Mouse (Mus musculus) liver, adult 2 months (tissue): ENCODE measurements around the gene Slc25a42. TPM values are rescaled to one million over a fixed set of nuclear protein-coding genes. Genes with fewer than 3 reads are reported as not detected.
A peak's percentile ranks its signal among the peaks of the same experiment; 100 is the strongest.

ENCODE experiments used
- DNase-seq: peaks from one replicate; pipeline ENCODE4 v3.0.0-alpha.2; 2011; ENCODE audit warnings: low read depth, low spot score; ENCODE audit errors: extremely low read depth
- H3K27ac ChIP-seq: fragments of 200-500 bp; replicated peaks from 2 replicates; pipeline ENCODE4 v1.5.1; 2012; ENCODE audit warnings: low read depth, mild to moderate bottlenecking, control low read depth, inconsistent platforms, low read length; ENCODE audit not compliant: insufficient read depth
- H3K27me3 ChIP-seq: fragments of 200-500 bp; 2 replicates; pipeline ENCODE4 v1.6.1; 2012; ENCODE audit warnings: mild to moderate bottlenecking, moderate library complexity, low read length, inconsistent platforms; ENCODE audit not compliant: control insufficient read depth, insufficient read depth
- H3K36me3 ChIP-seq: fragments of 200-500 bp; 2 replicates; pipeline ENCODE4 v1.6.1; 2012; ENCODE audit warnings: low read length, inconsistent platforms; ENCODE audit not compliant: control insufficient read depth, insufficient read depth
- H3K4me1 ChIP-seq: fragments of 200-500 bp; 2 replicates; pipeline ENCODE4 v1.6.1; 2011; ENCODE audit warnings: low read length; ENCODE audit not compliant: control insufficient read depth, insufficient read depth
- H3K4me3 ChIP-seq: fragments of 200-500 bp; 2 replicates; pipeline ENCODE4 v1.5.1; 2011; ENCODE audit warnings: low read depth, mild to moderate bottlenecking, control low read depth, low read length, moderate library complexity; ENCODE audit not compliant: insufficient read depth
- H3K79me2 ChIP-seq: fragments of 200-500 bp; 2 replicates; pipeline ENCODE4 v1.6.1; 2012; ENCODE audit warnings: inconsistent platforms, mild to moderate bottlenecking, low read length, moderate library complexity; ENCODE audit not compliant: control insufficient read depth, insufficient read depth
- H3K9ac ChIP-seq: fragments of 200-500 bp; 2 replicates; pipeline ENCODE4 v1.6.1; 2012; ENCODE audit warnings: low read depth, mild to moderate bottlenecking, control low read depth, inconsistent platforms, low read length
- CTCF ChIP-seq: fragments of 200-500 bp; IDR thresholded peaks from 2 replicates; pipeline ENCODE4 v1.5.1; 2011; ENCODE audit warnings: low read depth, low read length, control low read depth
- POLR2A ChIP-seq: fragments of 200-500 bp; IDR thresholded peaks from 2 replicates; pipeline ENCODE4 v1.6.1; 2011; ENCODE audit warnings: low read length, control low read depth; ENCODE audit not compliant: insufficient read depth; ENCODE audit errors: extremely low read depth
- WGBS: fragments of 180-500 bp; shearing (Covaris S2); methylation state at CpG from one replicate; pipeline ENCODE4 v1.1.7; 2018; 5-methylcytosine and 5-hydroxymethylcytosine counted together
- polyA plus RNA-seq: library from polyadenylated mRNA; depleted of rRNA; stranded (reverse); fragments of >200 nt; gene quantifications from 2 replicates; pipeline ENCODE4 v1.2.3, GENCODE M21; 2012
- total RNA-seq: library from RNA; depleted of rRNA; stranded (reverse); fragments of >200 nt; gene quantifications from 2 replicates; pipeline ENCODE4 v1.2.3, GENCODE M21; 2014

Slc25a42 gene
- total and polyA plus RNA-seq, 2 experiments = 31.4 to 117 TPM

- peaks cover 59% of the 10 kb centered on the region for H3K4me1 ChIP-seq
- peak; percentile 84 for DNase-seq
- no peaks in the 10 kb centered on the region for H3K36me3 ChIP-seq
- H3K27me3 ChIP-seq = no peaks in the 10 kb centered on the region
- no peak overlapping the region for H3K4me3 ChIP-seq
- H3K9ac ChIP-seq = peak overlapping the region; percentile 17; the same call in 1 of the 2 replicates
- H3K79me2 ChIP-seq = peaks cover 53% of the 10 kb centered on the region; the same call in 1 of the 2 replicates
- H3K27ac ChIP-seq = peak overlapping the region; percentile 66
- WGBS = 17% methylated on average over 3 of the region's 3 CpGs
- TF ChIP-seq POLR2A (no peak), CTCF (no peak)
Observed at GRCm38 (mm10) chr8:70201417-70201816, 10.7 kb downstream of the Slc25a42 start.

- 0 out of 2 replicates have a peak overlapping the region, but pooled peaks have one; percentile 13 for H3K9ac ChIP-seq
- H3K27ac ChIP-seq = peak overlapping the region; percentile 57
- no peaks in the 10 kb centered on the region for H3K36me3 ChIP-seq
- 16% methylated on average over 5 of the region's 5 CpGs for WGBS
- H3K27me3 ChIP-seq = no peaks in the 10 kb centered on the region
- H3K79me2 ChIP-seq = peaks cover 49% of the 10 kb centered on the region; the same call in 1 of the 2 replicates
- TF ChIP-seq CTCF (peak; percentile 51), POLR2A (no peak)
- H3K4me3 ChIP-seq = no peak overlapping the region
- peaks cover 63% of the 10 kb centered on the region for H3K4me1 ChIP-seq
- DNase-seq = peak; percentile 94
Observed at GRCm38 (mm10) chr8:70200098-70200681, 11.9 kb downstream of the Slc25a42 start.

DNA sequence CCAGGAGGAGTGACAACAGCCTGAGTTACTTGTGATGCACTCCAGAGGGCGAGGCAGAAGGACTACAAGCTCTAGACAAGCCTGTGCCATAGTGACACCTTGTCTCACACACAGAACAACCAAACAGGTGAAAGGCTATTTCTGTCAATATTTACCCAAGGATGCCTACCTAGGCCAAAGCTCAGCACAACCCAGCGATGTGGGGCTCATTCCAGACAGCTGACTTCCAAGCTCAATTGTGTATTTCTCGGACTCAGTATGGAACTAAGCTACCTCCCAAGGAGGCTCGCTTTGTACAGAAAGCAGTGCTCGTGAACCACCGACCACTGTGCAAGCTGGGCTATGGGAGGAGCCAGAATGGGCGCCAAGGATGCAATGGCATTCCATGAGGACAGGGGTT, 14.5 kb downstream of the Slc25a42 start:
- Histone ChIP-seq H3K27ac (peak overlapping the region; percentile 47), H3K36me3 (peaks cover 3% of the 10 kb centered on the region; the same call in 1 of the 2 replicates), H3K79me2 (peaks cover 32% of the 10 kb centered on the region; the same call in 1 of the 2 replicates), H3K4me1 (peaks cover 73% of the 10 kb centered on the region), H3K27me3 (no peaks in the 10 kb centered on the region), H3K9ac (0 out of 2 replicates have a peak overlapping the region, but pooled peaks have one; percentile 14), H3K4me3 (no peak overlapping the region)
- peak; percentile 93 for DNase-seq
- 17% methylated on average over 7 of the region's 7 CpGs for WGBS
- no peak for TF ChIP-seq CTCF
- TF ChIP-seq POLR2A = no peak

GRCm38 (mm10) chr8:70195762-70196161, 16.3 kb downstream of the Slc25a42 start:
- Histone ChIP-seq H3K36me3 (peaks cover 18% of the 10 kb centered on the region; the same call in 1 of the 2 replicates), H3K4me1 (peaks cover 58% of the 10 kb centered on the region)

DNA sequence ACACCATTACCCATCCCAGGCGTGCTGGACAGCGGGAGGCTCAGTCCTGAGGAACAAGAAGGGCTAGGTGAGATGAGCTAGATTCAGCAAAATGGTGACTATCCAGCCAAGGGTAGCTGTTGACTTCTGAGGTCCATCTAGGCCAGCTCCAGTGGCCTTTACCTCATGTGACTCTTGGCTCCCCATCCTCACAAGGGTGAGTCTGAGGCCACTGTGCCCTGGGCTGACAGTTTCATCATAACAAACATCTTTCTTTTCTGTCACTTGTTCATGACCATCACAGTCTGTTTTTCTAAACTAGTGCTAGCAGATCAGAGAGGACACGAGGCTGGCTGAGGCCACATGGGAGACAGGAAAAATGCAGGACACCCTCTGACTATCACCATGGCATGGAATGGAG, 17.9 kb downstream of the Slc25a42 start:
- no peak overlapping the region for H3K4me3 ChIP-seq
- peaks cover 18% of the 10 kb centered on the region; the same call in 1 of the 2 replicates for H3K36me3 ChIP-seq
- peak overlapping the region; percentile 81 for H3K27ac ChIP-seq
- peaks cover 44% of the 10 kb centered on the region for H3K4me1 ChIP-seq
- H3K9ac ChIP-seq = no peak overlapping the region
- H3K79me2 ChIP-seq = peaks cover 25% of the 10 kb centered on the region; the same call in 1 of the 2 replicates
- 58% methylated on average over 3 of the region's 3 CpGs for WGBS
- TF ChIP-seq CTCF (no peak), POLR2A (no peak)
- DNase-seq = peak; percentile 92
- H3K27me3 ChIP-seq = no peaks in the 10 kb centered on the region

More at GRCm38 (mm10) chr8:70195762-70196161, 16.3 kb downstream of the Slc25a42 start:
- no peaks in the 10 kb centered on the region for H3K27me3 ChIP-seq
- H3K27ac ChIP-seq = peak overlapping the region; percentile 21
- H3K4me3 ChIP-seq = no peak overlapping the region
- no peak for DNase-seq
- H3K9ac ChIP-seq = no peak overlapping the region
- TF ChIP-seq CTCF = no peak
- TF ChIP-seq POLR2A = no peak
- 74% methylated on average over 2 of the region's 2 CpGs for WGBS
- peaks cover 32% of the 10 kb centered on the region; the same call in 1 of the 2 replicates for H3K79me2 ChIP-seq

DNA sequence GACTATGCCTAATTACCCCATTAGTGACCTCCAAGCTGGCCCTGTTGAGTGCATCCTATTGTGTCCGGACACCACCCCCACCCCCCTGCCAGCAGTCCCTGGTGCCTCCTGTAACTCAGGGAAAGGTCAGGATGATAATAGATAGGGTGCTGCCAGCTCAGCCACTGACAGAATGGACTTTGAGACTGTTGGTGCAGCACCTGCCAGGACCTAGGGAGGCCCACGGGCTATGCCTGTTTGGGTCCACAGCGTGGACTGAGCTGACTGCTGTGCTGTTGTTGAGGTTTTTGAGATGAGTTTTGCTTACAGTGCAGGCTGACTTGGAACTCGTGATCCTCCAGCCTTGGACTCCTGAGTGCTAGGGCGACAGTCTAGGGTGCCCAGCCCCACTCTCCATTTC, 18.9 kb downstream of the Slc25a42 start:
- Histone ChIP-seq H3K4me3 (no peak overlapping the region), H3K9ac (no peak overlapping the region), H3K27ac (peak overlapping the region; percentile 81), H3K36me3 (peaks cover 20% of the 10 kb centered on the region; the same call in 1 of the 2 replicates), H3K79me2 (peaks cover 18% of the 10 kb centered on the region; the same call in 1 of the 2 replicates), H3K4me1 (peaks cover 43% of the 10 kb centered on the region), H3K27me3 (no peaks in the 10 kb centered on the region)
- 25% methylated on average over 5 of the region's 5 CpGs for WGBS
- DNase-seq = peak; percentile 97
- TF ChIP-seq POLR2A (no peak), CTCF (no peak)
